Mouse (Mus musculus) urinary bladder, postnatal 14 days (tissue): ENCODE data around the gene Zmpste24.
"Not testable (repeated sequence)": the region's sequence is repeated elsewhere in the genome, so short reads cannot be mapped to it uniquely, and the experiment has no call there.

ENCODE experiments used
- DNase-seq: peaks from one replicate; pipeline ENCODE4 v3.0.0; 2021; ENCODE audit warnings: low spot score

The Zmpste24 gene

DNA sequence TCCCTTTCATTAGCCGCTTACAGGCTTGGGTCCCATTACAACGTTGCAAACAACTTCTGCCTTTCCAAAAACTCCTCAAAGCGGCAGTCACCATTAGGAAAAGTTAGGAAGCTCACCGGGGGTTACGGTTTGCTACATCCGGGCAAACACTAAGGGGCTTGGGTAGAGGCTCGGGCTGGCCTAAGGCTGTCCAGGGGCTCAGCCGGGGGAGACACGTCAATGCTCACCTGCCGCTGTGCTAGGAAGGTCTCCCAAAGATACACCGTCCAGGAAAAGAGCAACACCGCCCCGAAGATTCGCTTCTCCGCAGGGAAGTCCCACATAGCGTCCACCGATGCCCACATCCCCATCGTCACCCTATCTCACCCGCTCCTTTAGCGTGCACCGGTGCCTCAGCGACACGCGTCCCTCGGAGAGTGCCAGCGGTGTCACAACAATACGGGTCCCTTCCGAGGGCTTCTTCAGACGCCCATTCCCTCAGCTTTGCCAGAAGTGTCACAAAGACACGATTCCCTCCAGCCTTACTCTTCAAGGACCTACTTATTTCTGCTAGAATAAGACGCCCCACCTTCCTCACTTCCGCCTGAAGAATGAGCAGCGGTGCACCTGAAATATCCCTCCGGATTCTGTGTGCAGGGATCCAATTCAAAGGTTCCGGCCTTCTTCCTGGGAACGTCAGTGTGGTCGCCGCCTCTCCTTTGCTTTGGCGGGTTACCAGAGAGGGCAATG lies at the start of gene Zmpste24:
Zmpste24 (minus strand) TSS at position 592 of the 729 bp plus-strand sequence.
- DNase-seq, result peak; percentile 80

DNA sequence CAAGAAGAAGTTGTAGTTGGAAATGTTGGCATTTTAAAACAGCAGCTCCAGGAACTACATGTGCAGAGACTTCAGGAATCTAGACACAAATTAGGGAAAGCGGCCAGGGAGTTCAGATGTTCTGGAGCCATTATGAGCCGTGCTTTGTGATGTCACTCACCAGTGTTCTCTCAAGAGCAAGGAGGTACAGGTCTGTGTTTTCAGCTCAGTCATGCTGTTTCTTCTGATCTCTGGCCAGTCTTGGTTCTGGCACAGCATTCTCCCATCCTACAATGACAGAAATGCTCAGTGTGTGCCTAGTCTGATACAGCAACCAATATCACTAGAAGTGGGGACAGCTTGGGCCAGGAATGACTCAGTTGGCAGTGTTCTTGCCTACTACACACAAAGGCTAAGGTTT lies 11.1 kb upstream of the Zmpste24 start, which contains the start of gene Tmco2:
Tmco2 (minus strand) TSS at position 101 of the 400 bp plus-strand sequence.
- DNase-seq, result no peak

DNA sequence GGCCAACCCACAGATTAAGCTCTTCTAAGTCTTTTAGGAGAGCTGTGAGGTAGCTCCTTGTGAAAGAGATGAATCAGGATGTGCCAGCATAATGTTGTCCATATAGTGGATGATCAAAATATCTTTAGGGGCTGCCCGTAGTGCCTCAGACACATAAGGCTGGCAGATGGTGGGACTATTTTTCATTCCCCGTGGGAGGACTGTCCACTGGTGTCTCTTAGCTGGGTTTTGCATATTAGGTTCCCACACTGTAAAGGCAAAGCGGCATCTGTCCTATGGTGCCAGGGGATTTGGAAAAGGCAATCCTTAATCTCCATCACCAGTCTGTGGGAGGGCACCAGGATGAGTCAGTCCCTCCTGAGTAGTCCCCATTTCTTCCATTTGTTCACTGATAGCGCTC lies 5.3 kb upstream of the Zmpste24 start:
- DNase-seq, result no peak

DNA sequence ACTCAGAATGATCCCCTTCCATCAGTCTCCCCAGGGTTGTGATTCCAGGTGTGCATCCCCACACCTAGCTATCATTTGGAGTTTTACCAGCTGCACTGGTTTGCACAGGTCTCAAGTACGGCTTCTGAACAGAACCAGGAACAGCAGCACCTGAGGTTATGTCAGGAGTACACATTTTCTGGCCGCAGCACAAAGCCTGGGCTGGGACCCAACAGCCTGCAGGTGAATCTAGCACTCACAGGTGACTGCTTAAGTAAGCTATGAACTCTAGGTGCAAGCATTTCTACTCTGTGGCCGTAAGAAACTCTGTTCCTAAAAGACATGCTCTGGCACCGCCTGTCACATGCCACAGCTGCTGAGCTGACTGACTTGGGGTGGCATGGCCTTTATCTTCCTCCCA lies 7.8 kb downstream of the Zmpste24 start:
- DNase-seq, result no peak

DNA sequence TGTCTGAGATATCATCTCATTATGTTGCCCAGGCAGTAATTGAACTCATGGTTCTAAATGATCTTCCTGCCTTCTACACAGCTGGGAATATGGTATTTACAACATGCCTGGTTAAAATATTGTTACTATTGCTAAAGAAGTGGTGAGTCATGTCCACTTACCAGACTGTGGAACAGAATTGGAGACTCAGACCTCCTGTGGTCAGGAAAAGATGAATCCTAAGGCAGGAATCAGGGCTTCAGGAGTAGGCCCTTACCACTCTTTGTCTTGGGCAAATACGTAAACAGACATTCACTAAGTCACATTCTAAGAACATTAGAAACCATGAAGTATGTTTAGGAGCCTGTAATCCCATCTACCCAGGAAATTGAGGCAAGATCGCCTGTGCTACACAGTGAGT lies 9.3 kb downstream of the Zmpste24 start:
- no peak for DNase-seq

DNA sequence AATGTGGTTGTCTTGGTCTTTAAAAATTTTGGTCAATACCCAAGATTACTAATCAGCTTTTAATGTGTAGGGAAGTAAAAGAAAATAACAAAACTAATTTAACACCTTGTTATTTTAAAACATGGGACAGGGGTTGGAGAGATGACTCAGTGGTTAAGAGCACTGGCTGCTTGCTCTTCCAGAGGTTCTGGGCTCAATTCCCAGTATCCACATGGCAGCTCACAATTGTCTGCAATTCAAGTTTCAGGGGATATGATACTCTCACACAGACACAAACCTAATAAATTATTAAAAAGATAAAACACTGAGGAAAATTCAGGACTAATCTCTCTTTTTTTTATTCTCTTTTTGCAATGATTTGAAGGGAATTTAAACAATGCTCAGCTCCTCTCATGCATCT lies 13.5 kb downstream of the Zmpste24 start:
- no peak for DNase-seq

DNA sequence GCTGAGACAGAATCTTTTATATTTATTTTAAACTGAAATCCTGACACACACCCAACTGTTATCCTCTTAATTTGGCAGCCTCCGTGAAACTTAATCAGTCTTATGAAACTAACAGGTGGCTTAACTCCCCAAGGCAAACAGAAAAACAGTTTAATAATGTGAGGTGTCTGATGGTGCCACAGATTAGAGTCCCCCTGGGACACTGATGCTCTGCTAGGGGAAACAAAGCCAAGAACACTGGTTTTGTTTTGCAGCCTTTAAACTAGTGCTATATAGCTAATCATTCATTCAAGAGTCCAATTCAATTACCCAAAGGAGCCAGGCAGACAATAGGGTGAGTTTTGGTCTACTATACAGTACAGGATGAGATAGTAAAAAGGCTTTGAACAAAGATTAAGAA lies 17.6 kb downstream of the Zmpste24 start:
- no peak for DNase-seq

DNA sequence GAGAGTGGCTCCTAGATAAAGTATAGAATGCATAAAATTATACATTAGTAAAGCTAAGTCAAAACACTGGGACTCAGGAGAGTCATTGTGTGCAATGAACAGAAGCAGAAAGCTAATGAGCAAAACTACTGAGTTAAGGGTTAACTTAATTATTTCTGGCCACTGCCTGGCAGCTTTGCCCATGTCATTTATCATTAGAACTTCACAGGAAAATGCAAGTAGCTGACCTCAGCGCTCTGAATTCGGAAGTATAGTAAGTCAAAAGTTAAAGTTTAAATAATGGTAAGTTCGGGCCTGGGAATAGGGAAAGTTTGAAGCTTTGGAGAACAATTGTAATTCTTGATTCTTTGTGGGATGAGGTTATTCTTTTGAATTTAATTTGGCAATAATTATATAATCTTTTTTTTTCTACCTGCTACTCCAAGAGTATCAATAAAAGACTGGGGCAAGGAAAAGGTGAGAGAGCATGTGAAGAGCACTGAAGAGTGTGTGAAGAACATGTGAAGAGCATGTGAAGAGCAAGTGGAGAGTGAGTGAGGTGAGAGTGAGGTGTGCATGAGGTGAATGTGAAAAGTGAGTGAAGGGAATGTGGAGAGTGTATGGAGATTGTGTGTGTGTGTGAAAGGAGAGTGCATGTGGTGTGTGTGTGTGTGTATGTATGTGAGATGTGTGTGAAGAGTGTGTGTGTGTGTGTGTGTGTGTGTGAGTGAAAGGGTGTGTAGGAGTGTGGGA lies 20.0 kb downstream of the Zmpste24 start:
- no peak for DNase-seq

DNA sequence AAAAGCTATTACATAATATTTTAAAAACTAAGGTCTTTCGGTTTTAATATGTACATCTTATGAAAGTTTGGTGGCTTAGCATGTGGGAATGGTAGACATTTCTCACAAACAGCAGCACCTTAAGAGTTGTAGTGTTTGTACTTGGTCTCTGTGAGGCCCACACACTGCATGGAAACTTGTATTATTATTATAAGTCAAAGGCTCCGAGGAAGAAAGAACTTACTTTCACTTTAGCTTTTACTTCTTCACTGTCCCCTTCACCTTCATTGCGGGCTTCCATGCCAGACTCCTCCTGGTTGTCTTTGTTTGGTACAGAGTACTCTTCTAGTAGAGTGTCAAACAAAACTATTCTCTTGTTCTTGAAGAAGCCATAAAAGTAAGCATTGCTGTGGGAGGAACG lies 23.8 kb downstream of the Zmpste24 start:
- no peak for DNase-seq

DNA sequence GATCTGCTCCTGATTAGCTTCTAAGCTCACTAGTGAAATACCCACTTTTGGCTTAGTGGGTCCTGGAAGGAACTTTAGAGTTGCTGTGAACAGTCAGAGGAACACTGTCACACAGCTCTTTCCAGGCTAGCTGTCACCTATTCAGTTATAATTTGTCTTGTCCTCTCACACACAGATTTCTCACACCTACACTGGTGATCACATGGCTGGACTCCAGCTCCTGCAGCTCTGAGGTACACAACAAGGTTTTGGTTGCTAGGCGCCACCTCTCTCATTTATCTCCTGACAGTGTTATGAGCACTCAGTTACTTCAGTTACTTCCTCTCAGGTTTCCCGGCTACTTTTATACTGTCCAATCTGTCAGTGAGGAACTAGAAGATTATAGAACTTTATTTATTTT lies 32.7 kb downstream of the Zmpste24 start:
- no peak for DNase-seq

DNA sequence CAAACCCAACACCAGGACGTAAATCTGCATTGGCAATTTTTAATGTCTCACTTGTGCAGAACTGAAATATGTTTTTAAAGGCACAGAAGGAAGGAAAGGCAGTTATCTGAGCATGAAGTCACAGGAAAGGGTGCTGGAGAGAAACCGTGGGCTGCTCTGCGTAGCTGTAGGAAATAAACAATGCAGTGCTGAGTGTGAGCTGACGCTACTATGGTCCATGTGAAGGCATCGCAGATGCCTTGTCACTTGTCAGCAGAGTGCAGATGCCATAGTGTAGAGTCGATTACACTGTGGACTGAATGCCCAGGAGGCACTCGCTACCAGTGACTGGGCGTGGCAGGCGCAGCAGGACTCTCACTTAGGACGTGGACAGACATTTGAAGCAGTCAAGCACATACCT lies 38.8 kb downstream of the Zmpste24 start:
- DNase-seq, result not testable (repeated sequence)

DNA sequence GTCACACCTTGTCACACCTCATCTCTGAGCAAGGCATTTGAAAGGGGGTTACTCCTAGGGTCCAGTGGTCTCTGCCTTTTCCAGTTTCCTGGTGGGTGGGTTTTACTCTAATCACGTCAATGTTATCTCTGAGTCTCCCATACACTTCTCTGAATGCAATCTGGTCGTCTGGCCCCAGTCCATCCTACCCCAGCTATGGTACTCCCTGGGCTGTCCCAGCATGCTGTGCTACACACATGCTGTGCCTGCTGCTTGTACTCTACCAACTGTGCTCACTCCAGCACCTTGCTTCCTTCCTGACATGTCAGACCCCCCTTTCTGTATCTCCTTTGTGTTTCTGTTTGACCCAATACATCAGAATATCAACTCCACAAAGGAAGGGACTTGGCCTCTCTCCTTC lies 41.0 kb downstream of the Zmpste24 start:
- DNase-seq, result no peak

DNA sequence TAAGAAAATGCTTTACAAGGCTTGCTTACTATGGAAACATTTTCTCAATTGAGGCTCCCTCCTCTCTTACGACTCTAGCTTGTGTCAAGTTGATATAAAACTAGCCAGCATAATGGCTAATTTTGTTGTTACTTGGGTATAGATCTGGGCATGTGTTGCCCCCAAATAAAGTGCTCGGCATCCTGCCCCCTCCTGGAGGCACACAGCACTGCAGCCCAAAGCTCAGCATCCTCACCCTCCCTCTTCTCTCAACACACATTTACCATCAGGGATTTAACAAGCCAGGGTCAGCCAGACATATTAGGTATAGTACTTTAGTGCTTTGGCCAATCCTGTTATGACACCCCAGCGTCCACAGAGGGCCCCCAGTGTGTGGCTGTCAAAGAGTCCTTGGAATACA lies 41.7 kb downstream of the Zmpste24 start:
- DNase-seq, result no peak

DNA sequence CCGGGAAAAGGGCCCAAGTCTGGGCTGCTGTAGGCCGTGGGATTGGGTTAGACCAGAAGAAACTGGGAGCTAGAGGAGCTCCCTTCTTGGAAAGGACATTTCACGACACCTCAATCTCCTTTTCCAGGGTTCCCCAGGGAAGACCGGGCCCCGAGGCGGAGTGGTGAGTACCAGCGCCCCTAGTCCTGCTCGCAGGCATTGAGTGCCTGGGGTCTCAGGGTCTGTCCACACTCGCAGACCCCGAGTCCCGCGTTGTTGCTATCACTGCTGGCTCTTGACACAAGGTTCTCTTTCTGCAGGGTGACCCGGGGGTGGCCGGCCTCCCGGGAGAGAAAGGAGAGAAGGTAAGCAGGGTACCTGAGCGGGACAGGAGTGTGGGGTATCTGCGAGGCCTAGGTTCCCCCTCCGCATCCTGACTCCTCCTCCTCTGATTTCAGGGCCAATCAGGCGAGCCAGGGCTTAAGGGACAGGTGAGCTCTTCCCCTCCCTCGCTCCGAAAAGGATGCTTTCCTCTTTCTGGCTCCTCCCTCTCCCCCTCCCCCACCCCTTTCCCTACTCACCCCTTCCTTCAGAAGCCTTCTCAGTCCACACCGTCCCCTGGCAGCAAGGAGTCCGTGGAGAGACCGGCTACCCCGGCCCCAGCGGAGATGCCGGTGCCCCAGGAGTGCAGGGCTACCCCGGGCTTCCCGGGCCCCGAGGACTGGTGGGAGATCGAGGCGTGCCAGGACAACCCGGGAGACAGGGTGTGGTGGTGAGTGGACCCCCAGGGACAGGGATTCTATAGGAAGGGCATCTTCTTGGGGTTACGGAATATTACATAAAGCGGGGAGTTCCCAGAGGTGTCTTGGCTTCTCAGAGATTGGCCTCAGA lies 45.4 kb downstream of the Zmpste24 start:
- no peak for DNase-seq

DNA sequence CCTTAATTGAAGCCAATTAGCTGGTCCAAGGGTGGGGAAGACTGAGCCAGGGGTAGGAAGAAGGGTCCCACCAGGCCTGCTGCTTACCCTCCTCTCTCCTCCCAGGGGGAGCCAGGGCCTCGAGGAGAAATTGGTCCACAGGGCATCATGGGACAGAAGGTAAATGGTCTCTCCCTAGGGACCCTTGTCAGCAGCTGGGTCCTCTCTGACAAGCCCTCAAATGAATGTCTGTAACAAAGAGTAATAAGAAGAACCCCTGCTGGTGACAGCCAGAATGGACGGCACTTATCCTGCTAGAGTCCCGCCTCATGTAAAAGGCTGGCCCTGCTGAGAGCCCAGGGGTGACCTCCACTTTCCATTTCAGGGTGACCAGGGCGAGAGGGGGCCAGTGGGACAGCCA lies 46.2 kb downstream of the Zmpste24 start:
- no peak for DNase-seq

DNA sequence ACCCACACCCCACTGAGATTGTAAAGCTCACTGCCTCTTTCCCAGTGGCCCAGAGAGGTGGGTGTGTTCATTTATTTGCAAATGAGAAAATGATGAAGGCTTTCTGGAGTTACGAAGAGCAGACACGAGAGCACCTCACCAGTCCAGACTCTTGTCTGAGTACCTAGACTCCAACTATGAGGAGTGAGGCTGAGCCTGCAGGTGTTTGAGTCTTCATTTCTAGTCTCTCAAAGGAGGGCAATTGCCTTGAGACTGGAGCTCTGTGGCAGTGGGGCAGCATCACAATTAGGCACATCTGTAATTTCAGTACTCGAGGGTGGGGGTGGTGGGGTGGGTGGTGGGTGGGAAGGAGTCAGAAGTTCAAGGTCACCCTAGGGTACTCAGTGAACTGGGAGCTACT lies 55.1 kb downstream of the Zmpste24 start:
- DNase-seq, result no peak

DNA sequence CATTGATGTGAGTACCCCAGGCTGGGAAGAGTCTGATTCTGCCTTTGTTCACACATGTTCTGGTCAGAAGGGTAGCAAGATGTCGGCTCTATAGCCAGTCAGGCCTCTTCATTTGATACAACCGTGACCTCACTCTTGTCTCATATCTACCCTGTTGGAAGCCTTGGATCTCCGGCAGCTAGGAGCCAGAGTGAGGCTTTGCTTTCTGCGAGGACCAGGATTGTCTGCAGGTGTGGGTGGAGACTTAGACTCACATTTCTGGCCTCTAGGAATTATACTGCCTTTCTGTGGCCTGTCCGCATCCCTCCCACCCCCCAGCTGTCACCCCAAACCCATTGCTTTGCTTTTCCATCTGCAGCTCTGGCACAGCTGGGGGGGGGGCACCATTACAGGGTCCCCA lies 55.6 kb downstream of the Zmpste24 start:
- no peak for DNase-seq

DNA sequence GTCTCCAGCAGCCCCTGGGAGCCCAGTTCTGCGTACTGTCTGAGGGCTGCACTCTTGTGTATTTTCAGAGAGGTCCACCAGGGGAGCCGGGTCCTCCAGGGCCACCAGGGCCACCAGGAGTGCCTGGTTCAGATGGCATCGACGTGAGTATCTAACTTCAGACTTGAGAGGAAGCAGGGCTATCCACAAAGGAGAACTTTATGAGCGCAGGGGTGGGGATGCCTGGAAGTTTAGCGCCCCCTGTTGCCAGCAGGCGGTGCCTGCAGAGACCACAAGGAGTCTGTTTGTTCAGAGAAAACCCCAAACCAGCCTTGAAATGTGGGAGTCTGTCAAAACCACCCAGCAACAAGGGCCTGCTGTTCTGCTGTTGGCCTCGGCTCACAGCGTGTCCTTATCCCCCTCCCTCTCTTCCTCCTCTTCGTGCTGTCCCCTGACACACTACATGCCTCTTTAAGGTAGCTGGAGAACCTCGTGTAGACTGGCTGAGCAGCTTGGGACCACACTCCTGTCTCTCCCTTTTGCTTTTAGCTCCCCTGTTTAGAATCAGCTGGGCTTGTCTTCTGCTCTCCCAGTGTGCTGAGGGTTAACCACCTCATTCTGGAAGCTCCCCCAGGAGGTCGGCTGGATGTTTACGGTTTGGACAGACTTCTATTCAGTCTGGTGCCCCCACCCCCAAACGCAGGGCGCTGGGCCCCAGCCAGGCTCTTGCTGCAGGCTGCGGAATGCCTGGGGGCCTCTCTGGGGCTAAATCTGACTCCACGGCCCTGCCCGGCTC lies 57.0 kb downstream of the Zmpste24 start:
- peak; percentile 54 for DNase-seq

DNA sequence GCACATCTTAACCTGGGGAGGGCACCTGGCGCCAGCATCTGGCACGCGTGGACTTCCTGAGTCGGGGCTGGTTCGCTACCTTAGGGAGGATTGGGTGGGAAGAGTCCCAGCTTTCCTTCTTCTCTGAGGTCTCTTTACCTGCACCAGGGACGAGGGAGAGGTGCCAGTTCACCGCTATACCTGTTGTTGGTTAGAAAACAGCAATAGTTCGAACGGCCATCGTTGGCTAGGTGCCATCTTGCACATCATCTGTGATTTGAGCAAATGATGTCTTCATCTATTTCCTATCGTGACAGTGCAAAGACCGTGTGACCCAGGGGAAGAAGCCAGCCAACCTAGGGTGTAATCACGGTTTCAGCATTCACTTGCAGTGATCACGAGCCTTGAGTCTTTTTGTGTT lies 57.7 kb downstream of the Zmpste24 start:
- DNase-seq, result no peak

DNA sequence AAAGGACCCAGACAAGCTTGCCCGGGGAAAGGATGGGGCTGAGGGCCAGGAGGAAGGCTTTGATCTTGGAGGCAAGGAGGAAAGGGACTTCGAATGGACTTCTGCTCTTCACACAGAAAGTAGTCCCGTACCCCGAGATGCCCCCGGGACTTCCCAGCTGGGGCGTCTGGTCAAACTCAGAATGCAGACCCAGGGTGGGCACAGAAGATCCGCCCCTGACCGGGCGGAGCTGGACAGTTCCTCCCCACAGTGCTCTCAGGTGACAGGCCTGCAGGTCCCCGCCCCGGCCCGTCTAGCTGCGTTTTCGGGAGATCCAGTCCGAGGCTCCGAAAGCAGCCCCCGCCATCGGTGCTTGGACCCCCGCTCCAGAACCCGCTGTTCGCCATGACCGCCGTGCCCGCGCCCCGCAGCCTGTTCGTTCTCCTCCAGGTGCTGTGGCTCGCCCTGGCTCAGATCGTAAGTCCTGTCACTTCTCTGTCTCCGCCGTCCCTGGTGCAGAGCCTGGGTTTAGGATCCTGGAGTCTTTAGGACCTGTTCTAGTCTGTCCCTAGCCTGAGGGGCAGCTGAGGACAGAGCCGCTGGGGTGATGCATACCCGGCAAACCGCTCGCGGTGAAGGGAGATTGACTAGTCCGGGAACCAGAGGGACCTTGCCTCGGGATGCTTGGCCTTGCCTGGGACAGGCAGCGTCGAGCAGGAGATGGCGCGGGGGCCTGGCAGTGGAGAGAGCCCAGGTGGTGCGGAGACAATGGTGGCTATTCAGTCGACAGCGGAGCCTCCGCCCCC lies 58.5 kb downstream of the Zmpste24 start, which contains the start of gene Col9a2:
Col9a2 (plus strand) TSS at position 55 of the 785 bp plus-strand sequence.
- DNase-seq, result no peak

DNA sequence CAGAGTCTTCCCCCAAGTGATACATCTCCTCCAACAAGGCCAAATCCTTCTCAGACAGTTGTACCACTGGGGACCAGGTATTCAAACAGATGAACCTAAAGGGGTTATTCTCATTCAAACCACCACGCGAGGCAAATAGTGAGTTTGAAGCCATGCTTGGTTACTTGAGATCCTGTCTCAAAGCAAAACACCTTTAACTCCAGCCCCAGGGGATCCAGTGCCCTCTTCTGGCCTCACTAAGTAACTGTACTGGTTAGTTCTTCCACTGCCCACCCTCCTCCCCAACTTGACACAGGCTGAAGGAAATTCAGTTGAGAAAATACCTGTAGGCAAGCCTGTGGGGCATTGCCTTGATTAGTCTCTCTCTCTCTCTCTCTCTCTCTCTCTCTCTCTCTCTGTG lies 65.0 kb downstream of the Zmpste24 start:
- no peak for DNase-seq
